Mouse (Mus musculus) effector memory CD4-positive, alpha-beta T cell, adult 7 months (primary cell): ENCODE measurements around the gene Igsf10. TPM values are rescaled to one million over a fixed set of nuclear protein-coding genes. Genes with fewer than 3 reads are reported as not detected.

ENCODE experiments used
- polyA plus RNA-seq: library from polyadenylated mRNA; unstranded; fragments of 100-300 nt; shearing (Covaris generic); gene quantifications from one replicate; pipeline ENCODE4 v1.2.1, GENCODE M21; 2017

Igsf10 gene
- polyA plus RNA-seq: not detected

DNA sequence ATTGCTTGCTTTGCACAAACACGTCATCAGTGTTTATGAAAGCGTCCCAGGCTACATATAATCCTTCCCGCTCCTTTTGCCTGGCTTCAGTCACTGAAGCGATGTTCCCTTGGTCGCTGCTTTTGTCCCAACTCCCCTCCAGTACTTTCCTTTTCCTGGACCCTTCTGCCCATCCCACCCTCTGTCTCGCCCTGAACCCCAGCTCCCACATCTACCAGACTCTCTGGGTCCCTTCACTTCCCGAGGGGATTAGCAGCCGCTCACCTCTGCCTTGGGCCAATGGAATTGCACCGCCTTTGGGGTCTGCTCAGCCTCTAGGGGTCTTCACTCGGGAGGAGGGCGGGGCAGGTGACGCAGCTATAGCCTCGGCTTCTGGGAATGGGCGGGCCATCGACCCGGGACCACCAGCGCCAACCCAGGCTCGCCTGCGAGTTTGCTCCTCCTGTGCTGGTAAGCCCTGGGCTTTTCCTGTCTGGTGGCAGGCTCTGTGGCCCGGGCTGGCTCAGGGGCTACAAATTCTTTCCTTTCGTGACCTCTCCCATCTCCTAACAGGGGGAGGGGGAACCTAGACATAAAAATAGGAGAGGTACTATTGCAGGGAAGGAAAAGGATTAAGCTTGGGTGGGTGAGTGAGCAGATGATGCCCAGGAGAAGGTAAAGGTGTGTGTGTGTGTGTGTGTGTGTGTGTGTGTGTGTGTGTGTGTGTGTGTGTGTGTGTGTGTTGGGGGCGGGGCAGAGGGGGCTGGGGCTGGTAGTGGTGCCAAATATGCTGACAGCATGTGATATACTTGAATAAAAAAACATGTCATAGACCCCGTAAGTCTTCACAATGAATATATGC lies at the start of gene Igsf10:
Gene Igsf10 (minus strand): TSS at position 330 of the 841 bp plus-strand sequence.

Other genes with a start within 250 kb of the Igsf10 start
- 103 TPM for gene Gpr171, start 242.6 kb downstream of the Igsf10 start, polyA plus RNA-seq
- 2.9 TPM for gene P2ry14, start 190.8 kb downstream of the Igsf10 start, polyA plus RNA-seq
- 0.76 TPM for gene Gpr87, start 149.3 kb downstream of the Igsf10 start, polyA plus RNA-seq
- 0.20 TPM for gene P2ry13, start 133.5 kb downstream of the Igsf10 start, polyA plus RNA-seq
- gene P2ry12, start 81.5 kb downstream of the Igsf10 start, polyA plus RNA-seq: 0.67 TPM